Mouse (Mus musculus): ENCODE measurements around the gene Atp8b4.
"Not testable (repeated sequence)": the region's sequence is repeated elsewhere in the genome, so short reads cannot be mapped to it uniquely, and the experiment has no call there.

Atp8b4 gene

GRCm38 (mm10) chr2:126500521-126500920, at the start of gene Atp8b4:
Gene Atp8b4, minus strand, starts transcription at chr2:126500674.
- no peak for DNase-seq (ENCODE audit: low spot score in 2 of 2)

DNA sequence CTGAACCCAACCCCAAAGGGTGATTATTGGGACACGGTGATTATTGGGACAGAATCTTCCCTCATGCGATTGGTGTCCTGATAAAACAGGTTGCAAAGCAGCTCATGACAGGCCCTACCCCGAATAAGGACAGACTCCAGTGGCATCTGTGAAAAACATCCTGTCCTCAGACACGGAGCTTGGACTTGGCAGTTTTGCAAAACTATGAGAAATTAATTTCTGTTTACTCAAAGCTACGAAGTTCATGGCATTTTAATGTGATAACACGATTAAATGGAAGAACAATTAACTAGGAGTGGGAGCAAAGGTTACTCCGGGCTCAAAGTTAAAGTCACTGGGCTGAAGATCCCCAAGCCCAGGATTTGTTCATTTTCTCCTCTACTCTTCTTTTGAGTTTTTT, 49.2 kb upstream of the Atp8b4 start:
- DNase-seq (ENCODE audit: low spot score in 2 of 2), result no peak

DNA sequence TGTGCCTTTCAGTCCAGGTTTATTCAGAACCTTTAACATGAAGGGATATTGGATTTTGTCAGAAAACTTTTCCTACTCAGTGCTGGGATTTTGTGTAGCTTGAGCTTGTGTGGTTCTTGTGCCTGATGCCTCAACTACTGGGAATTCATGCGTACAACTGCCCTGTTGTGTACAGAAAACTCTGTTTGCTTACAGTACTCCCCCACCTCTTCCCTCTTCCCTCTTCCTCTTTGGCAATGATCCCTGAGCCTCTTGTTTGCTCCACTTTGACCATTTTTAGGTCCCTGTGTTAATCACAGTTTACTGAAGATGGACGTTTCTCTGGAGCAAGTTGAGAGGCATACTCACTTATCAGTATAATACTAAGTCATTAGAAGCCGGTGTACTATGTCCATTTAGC, 45.9 kb upstream of the Atp8b4 start:
- no peak for DNase-seq (ENCODE audit: low spot score in 2 of 2)

DNA sequence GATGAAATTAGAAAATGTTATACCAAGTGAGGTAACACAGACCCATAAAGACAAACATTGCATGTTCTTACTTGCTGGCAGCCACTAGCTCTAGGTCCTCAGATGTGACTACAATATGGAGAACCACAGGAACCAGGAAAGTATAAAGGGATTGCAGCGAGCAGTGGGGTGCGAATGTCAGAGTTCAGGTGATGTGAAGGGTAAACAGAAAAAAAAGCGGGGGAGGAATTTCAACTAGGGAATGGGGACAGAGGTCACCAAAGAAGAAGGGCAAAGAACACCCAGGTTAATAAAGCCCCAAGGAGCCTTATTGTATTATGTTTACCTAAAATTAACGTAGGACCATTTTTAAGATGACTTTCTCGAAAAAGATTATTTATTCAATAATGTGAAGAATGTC, 44.8 kb upstream of the Atp8b4 start:
- DNase-seq (ENCODE audit: low spot score in 2 of 2), result no peak

GRCm38 (mm10) chr2:126542211-126542610, 41.7 kb upstream of the Atp8b4 start:
- DNase-seq (ENCODE audit: low spot score in 2 of 2), result no peak

DNA sequence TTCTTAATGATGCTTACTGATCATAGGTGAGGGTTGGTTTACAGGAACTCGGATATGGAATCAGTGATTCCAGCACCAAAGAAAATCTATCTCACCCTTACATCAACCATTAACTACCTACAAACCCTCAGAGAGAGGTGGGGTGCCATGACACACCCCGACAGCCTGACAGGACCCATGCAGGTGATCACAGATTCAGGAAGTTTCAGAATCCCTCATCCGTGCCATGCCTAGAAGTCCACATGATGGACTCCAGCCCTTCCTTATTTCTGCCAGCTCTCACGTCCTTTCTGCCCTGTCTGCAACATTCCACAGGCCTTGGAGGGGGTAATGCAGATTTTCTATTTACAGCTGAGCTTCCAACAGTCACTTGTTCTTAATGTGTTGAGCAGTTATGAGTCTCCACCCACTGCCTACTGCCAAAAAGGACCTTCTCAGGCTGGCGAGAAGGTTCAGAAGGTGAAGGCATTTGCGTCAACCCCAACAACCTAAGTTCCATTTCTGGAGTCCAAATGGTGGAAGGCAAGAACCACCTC, 40.0 kb upstream of the Atp8b4 start:
- DNase-seq (ENCODE audit: low spot score in 2 of 2), result no peak

GRCm38 (mm10) chr2:126537654-126538053, 37.2 kb upstream of the Atp8b4 start:
- no peak for DNase-seq (ENCODE audit: low spot score in 2 of 2)

GRCm38 (mm10) chr2:126530581-126530980, 30.1 kb upstream of the Atp8b4 start:
- no peak for DNase-seq (ENCODE audit: low spot score in 2 of 2)

- DNase-seq (ENCODE audit: low spot score in 2 of 2), result no peak
These were observed 27.0 kb upstream of the Atp8b4 start for GRCm38 (mm10) chr2:126527461-126527860.

DNA sequence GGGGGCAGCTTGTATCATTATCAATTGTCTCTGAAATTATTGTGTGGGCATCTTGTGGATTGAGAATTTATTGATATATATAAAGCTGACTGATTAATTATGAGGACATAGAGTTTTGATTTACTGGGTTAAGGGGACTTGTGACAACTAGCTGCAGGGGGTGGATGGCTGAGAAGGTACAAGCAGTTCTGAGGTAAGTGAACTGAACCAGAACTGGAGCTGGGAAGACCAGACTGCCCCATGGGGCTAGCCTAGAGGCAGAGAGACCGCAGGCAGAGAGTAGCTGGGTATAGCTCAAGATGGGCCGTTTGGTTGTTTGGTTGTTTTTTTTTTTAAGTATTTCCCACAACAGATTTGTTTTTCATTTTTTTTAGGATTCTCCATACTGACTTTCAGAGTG, 23.8 kb upstream of the Atp8b4 start:
- DNase-seq (ENCODE audit: low spot score in 2 of 2), result no peak

GRCm38 (mm10) chr2:126523101-126523745, 22.7 kb upstream of the Atp8b4 start:
- not testable (repeated sequence) for DNase-seq (ENCODE audit: low spot score in 2 of 2)

- no peak for DNase-seq (ENCODE audit: low spot score in 2 of 2)
These were observed 21.6 kb upstream of the Atp8b4 start for GRCm38 (mm10) chr2:126522056-126522455.

DNA sequence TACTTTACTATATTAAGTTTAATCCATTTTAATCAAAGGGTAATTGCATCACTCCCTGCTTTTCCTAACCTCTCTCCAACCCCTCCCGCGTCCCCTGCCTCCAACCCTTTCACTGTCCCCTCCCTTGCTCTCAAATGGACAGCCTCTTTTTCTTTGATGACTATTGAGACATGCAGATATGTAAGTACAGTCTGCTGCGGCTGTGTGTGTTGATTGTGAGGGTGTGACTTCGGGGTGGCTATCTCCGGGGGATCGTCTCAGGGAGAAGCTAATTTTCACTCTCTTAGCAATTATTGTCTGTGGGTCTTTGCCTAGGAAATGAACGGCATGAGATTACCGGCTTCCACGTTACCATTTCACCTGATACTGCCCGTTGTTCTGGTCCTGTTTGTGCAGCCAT, 21.0 kb upstream of the Atp8b4 start:
- DNase-seq (ENCODE audit: low spot score in 2 of 2), result no peak

DNA sequence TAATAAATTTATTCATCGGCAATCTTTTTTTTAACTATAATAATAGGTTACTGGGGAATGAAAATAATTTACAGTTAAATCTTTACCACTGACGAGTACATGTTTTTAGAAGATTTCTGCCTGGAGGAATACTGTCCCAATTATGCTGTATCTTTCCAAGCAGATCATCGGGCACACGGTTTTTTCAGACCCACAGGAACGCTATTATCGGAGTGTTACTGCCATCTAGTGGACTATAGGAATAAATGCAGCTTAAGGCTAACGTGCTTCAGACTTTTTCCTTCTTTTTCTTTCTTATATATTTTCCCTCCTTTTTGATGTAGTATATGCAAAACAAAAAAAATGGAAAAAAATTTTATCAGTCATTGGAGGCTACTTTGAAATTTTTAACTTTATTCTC, 20.4 kb upstream of the Atp8b4 start:
- DNase-seq (ENCODE audit: low spot score in 2 of 2), result no peak

- no peak for DNase-seq (ENCODE audit: low spot score in 2 of 2)
These were observed 19.6 kb upstream of the Atp8b4 start for GRCm38 (mm10) chr2:126519872-126520581.

DNA sequence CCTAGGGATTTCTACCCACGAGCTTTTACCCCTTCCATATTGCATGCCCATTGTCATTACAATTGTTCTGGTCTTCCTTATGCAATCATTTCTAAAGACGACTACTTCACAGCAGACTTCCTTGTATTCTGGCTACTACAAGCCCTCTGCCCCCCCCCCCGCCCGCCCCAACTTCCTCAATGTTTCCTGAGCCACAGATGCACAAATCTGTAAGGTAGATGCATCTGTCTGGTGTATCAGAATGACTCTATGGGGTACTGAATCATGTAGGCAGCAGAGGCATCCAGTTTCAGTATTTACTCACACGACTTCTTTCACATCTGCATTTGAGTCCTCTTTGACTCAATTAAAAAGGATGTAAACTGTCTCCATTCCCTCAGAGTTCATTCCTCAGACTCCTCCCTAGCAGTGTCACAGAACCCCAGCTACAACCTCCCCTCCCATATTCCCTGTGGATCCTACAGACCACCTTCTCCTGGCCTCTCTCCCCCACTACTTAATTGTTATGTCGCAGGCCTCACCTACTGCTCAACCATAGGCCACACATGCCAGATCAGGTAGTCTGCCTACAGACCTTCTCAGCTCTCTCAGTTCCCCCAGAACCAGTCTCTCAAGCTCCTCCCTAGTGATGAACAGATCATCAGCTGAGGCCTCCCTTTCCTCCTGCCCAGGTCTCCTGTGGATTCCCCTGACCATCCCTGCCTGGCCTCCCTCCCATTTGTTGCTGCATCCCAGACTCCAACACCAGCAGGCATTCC, 14.8 kb upstream of the Atp8b4 start:
- no peak for DNase-seq (ENCODE audit: low spot score in 2 of 2)

GRCm38 (mm10) chr2:126508228-126508627, 7.8 kb upstream of the Atp8b4 start:
- no peak for DNase-seq (ENCODE audit: low spot score in 2 of 2)

DNA sequence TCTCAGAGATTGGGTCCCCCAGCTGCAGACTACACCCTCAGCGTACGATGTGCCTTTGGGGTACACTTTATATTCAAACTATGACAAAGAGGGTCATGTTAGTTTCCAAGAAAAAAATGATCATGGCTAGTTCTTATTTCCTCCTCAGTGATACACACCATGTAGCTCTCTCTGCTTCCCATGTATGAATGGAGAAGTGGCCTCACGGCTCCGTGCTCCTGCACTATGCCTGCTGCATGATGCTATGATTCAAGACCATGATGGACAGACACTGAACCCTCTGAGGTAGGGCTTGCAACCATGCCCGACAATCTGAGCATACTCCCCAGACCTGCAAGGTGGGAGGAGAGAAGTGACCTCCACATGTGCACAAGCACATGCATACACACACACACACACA, 7.0 kb upstream of the Atp8b4 start:
- DNase-seq (ENCODE audit: low spot score in 2 of 2), result no peak

- DNase-seq (ENCODE audit: low spot score in 2 of 2), result no peak
These were observed 4.7 kb upstream of the Atp8b4 start for GRCm38 (mm10) chr2:126505156-126505555.

GRCm38 (mm10) chr2:126499730-126500129, 744 bp downstream of the Atp8b4 start:
- no peak for DNase-seq (ENCODE audit: low spot score in 2 of 2)

DNA sequence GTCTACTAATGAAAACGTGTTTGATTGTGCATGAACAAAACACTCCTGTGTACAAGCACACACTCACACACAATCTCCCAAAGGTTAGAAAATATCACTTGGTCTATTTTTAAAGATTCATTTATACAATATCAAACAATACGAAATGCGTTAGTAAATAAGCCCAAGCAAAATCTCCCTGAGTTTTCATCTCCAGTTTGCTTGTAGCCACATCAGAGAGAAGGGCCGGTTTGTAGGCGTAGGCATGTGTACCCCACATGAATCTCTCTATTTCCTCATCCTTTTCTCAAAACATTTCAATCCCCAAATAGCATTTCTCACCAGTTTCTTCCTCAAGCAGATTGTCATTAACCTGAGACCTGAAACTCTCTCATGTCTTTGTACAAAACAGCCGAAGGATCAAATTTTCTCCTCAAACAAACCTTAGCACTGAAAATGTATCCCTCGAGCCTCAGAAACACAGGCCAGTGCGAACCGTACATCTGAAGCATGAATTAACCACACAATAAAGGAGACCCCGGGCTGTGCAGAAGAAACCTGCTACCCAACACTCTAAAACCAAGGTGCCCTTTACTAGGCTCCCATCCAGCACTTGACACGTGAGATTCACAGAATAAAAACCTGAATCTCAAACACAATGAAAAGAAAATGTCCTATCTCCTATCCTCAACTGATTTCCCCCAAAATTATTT, 1.6 kb downstream of the Atp8b4 start:
- DNase-seq (ENCODE audit: low spot score in 2 of 2), result no peak

GRCm38 (mm10) chr2:126496838-126497237, 3.6 kb downstream of the Atp8b4 start:
- DNase-seq (ENCODE audit: low spot score in 2 of 2), result no peak
